Mouse (Mus musculus): ENCODE data around the gene Cars2. TPM values are rescaled to one million over a fixed set of nuclear protein-coding genes. Genes with fewer than 3 reads are reported as not detected.
"Not testable (repeated sequence)": the region's sequence is repeated elsewhere in the genome, so short reads cannot be mapped to it uniquely, and the experiment has no call there.

Cars2 gene
- total RNA-seq, 2 experiments from 2014 or later, result 22.3 to 24.8 TPM

- no peak for DNase-seq
These were observed 77.5 kb downstream of the Cars2 start for GRCm38 (mm10) chr8:11473072-11473471.

GRCm38 (mm10) chr8:11471309-11471708 lies 79.3 kb downstream of the Cars2 start:
- DNase-seq, result no peak

- DNase-seq, result no peak
These were observed 79.9 kb downstream of the Cars2 start for GRCm38 (mm10) chr8:11470694-11471093.

GRCm38 (mm10) chr8:11469095-11469494 lies 81.5 kb downstream of the Cars2 start:
- no peak for DNase-seq

- not testable (repeated sequence) for DNase-seq
These were observed 84.1 kb downstream of the Cars2 start for GRCm38 (mm10) chr8:11466528-11466927.

- no peak for DNase-seq
These were observed 85.0 kb downstream of the Cars2 start for GRCm38 (mm10) chr8:11465619-11466018.

- no peak for DNase-seq
These were observed 85.9 kb downstream of the Cars2 start for GRCm38 (mm10) chr8:11464707-11464964.

Other genes with a start within 250 kb of the Cars2 start
- gene Col4a2, start 238.0 kb downstream of the Cars2 start, total RNA-seq (2021), result 10 to 100 TPM; 46.4 to 57.3 TPM
- 10 to 100 TPM; 47.7 to 51.9 TPM for gene Col4a1, start 238.0 kb downstream of the Cars2 start, total RNA-seq (2021)
- under 1 TPM; 0.28 to 0.57 TPM for gene Rab20, start 72.1 kb downstream of the Cars2 start, total RNA-seq (2021)
- gene Naxd, start 53.3 kb downstream of the Cars2 start, total RNA-seq (2021), result 10 to 100 TPM; 59.3 to 60.0 TPM
- gene Ing1, start 4.8 kb upstream of the Cars2 start, total RNA-seq (2021), result 10 to 100 TPM; 35.3 to 42.6 TPM
- gene Ankrd10, start 85.0 kb upstream of the Cars2 start, total RNA-seq (2021), result 10 to 100 TPM; 64.3 to 77.6 TPM
- not detected for gene 1700016D06Rik, start 150.3 kb upstream of the Cars2 start, total RNA-seq (2021)
- gene Arhgef7, start 176.9 kb upstream of the Cars2 start, total RNA-seq (2021), result 100 to 1,000 TPM; 122 to 126 TPM